Mouse (Mus musculus) T-helper 17 cell (primary cell): Measurements from ENCODE around the gene Tnn.

Experiments
- in situ Hi-C, 2 experiments: fragments of 300-600 bp; cut with MboI, MseI; formaldehyde crosslinking; loops; 1 replicate in 1 of 2; 2 replicates in 1 of 2; pipeline ENCODE4 v1.15.1; 2025; ENCODE audit warnings: high pct_unique_total_duplicates in 2 of 2

The Tnn gene

DNA sequence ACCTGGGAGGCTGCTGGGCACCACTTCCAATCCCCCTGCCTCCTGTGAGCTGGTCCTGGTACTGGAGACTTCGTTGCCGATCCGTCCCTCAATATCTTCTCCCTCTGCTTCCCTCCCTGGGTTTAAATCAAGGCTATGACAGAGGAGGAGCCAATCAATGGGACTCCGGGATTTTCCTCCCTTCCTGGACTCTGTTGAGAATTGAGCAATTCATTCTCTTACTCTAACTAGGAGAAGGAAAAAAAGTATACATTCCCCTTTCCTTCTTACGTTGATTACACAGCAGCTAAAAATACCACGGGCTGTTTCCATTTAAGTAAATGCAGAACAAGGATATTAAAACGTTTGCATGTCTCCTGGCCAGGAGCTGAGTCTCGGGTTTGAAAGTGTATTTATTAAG lies at the start of gene Tnn:
TSS of gene Tnn (minus strand) at position 101 of the 400 bp plus-strand sequence.
- in situ Hi-C loops: no loop called here

DNA sequence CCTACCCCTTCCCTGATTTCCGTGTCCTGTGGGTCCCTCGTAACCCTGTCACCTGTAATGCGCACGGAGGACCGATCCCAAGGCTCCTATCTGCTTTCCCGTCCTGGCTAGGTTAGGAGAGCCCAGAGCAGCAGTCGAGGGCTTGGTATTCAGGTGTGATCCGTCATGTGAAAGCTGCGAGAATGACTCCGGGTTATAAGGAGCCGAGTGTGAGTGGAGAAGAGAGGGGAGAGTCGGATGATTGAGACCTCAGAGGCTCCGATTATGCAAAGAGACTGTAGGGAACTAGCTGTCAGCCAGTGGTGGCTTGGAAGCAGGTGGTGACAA lies 41.9 kb upstream of the Tnn start:
- in situ Hi-C loops: no loop called here

DNA sequence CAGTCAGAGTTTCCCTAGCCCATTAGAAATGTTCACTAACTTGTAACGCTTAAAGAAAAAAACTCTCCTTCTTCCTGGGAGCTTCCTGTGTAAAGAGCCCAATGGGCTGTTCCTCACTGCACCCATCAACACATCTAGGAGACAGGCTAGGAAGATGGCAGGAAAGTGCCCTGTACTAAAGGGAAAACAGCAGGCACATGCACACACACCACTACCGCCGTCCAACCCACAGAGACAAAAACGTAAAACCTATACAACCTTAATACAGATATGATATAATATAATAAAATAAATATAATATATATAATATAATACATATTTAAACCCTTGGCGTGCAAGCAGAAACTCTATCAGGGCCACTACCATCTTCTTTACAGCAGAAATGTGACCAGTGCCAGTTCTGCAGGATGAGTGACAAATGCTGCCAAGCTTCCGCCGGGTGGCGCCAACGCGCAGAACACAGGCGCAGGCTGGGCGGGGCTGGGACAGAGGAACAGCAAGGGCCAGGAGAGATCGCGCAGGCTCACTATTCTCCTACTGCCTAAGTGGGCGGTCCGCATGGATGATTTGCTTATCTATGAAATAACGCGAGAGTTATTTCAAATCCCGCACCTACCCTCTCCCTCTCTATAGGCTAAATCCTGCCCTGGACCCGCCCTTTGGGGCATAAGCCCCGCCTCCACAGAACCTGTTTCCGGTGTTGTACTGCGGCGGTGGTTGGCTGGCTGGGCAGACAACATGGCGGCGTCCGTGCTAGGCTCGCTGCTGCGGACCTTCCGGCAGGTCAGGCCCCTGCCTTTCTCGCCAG lies 41.4 kb upstream of the Tnn start, which contains the start of gene Mrps14:
TSS of gene Mrps14 (plus strand) at position 687 of the 808 bp plus-strand sequence.
- in situ Hi-C loops: no loop called here

DNA sequence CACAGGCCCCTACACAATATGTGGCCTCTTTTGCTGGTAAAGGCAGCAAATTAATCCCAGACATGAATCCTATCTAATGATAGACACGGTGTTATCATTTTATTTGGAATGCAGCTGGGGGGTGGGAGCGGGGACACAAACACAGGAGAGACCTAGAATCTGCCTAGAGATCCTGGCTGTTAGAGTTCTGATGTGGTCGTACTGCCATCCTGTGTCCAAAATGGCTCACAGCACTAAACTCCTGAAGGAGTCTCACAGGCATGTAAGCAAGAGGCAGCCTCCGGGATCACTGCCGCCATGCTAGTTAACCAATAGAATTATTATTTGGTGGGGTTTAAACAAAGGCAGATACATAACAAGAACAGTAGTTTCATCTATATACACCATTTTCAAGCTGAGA lies 31.1 kb upstream of the Tnn start:
- in situ Hi-C loops: loop anchor here in 1 of 2 experiments (5.0 to 10.0 kb wide), 2 partner anchors 87 to 790 kb away; no protein-coding TSS in a partner anchor

DNA sequence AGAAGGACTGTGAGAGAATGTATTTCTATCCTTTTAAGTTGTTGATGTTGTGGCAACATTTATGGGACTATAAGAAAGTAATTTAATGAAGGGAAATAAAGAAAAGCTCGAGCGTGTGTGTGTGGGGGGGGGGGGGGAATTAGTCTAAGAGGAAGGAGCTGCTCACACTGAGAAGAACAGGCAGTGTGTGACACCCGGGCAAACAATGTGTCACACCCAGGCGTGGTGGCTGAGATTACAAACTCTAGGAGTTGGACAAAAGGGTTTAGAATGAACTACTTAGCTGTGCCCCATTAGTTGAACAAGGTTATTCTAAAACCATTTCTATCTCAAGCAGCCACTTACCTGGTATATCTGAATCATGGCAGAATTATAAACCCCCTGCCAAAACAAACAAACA lies 27.8 kb upstream of the Tnn start:
- in situ Hi-C loops: loop anchor here in 1 of 2 experiments (5.0 to 10.0 kb wide), 2 partner anchors 84 to 786 kb away; no protein-coding TSS in a partner anchor

DNA sequence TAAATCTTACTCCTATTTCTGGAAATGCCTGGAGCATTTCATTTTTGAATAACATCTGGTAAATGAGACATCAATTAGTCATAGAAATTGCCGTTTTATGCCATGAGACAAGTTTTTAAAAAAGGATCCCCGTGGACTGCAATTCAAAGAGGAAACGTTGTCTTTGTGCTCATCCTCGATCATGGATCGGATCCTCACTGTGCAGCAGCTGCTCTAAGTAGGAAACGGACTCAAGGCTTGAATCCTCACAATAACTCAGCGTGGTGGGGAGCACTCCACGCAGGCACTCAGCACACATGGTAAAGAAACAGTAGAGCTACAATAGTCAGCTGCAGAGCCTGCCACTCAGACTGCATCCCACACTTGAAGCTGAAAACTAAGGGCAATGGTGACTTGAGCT lies 23.5 kb upstream of the Tnn start:
- in situ Hi-C loops: loop anchor here (5.0 to 10.0 kb wide), 3 partner anchors 85 to 265 kb away; no protein-coding TSS in a partner anchor

DNA sequence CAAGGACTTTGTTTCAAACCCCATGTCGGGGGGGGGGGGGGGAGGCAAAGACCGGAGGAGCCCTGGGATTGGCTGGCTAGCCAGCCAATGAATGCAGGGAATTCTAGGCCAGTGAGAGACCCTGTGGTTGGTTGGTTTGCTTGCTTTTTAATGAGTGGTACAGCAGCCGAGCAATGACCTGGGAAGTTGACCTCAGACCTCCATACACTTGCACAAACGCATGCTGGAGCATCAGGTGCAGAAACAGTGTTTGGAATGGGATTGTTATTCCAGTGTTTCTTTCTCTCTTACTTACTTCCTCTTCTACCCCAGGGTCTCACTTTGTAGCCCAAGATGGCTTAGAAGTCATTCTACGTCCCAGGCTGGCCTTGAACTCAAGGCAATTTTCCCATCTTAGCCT lies 13.2 kb upstream of the Tnn start:
- in situ Hi-C loops: no loop called here

DNA sequence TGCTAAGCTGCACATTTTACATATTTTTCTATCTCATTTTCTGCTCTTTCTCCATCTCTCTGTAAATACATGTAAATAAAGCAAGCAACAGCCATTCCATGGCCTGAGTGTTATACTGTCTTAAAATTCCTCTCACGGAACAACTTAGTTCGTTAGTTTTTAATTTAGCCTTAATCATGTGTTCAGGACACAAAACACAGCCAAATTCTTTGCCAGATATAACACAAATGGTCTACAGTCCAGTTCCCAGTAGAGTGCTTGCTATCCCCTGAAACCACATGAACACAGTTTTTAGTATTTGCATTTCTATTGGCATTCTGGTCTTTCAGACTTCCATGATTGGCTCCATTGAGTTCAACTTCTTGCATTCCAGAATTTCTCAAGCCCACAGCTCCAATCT lies 4.8 kb upstream of the Tnn start:
- in situ Hi-C loops: no loop called here

DNA sequence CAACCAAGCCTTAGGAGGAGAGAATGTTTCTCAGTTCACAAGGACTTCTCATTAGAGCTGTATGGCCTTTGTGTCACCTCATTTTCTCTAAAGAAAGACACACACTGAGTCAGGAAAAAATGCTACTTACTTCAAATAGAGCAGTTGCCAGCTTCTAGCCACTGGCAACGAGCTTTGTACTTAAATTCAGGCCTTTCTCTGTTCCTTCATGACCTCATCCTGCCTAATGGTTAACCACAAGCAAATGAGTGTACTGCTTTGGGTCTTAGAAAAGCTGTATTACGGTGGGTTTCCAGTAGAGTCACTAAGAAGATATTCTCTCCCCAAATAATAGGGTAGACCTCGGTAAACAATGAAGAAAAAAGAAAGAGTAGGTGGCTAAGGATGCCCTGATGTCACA lies 2.7 kb downstream of the Tnn start:
- in situ Hi-C loops: no loop called here

DNA sequence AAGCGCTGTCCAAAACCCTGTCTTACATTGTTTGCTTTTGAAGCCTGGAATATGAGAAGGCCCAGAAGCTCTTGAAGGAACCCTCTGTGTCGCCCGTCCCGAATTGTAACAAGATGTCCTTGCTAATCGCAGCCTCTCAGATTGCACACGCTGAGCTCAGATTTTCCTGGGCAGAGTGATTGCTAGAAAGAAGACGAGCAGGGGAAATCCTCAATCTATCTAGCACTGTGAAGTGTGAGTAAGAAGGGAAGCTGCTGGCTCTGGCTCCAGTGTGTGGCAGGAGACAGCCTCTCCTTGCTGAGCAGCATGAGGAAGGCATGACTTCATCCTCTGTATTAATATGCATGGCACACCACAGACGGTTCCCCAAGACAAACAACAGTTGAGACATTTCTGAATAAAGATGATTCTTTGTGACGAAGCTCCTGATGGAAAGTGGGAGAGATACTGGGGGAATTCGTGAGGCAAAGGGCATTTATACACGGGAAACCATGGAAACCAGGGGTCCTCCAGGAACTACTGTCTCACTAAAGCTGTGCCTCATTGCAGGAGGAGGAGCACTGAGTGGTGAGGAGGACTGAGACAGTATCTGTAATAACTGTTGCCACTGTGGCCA lies 4.0 kb downstream of the Tnn start:
- in situ Hi-C loops: no loop called here

DNA sequence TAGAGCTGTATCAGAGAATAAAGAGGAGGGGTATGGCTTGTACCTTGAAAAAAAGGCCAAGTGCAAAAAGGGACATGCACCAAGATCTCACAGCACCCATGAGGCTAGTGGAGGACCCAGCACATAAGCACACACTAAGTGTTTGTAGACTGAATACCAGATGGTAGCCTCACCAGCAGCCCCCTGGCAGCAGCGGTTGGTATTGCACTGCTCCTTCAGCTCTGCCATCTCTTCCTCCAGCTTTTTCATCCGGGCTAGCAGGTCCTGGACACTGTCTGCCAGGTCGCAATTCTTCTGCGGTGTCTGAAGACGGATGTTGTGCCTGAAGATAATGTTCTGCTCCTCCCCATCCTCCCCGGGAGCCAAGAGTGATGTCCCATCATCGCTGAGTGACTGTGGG lies 6.1 kb downstream of the Tnn start:
- in situ Hi-C loops: no loop called here

DNA sequence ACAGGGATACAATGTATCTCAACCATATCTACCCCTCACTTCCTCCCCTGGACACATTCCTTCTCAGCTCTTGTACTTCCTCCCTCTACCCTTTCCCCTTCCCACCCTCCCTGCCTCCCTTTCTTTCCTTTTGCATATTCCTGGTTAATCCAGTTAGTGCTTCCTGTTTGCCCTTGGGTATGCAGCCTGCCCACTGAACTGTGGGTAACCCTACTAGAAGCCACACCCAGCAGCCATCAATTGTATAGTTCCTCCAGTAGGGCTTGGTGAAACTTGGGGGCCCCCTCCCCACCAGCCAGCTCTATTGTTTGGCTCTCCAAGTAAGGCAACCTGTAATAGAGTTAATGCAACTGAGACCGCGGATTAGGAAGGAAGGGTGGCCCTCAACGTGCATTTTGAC lies 7.8 kb downstream of the Tnn start:
- in situ Hi-C loops: no loop called here

DNA sequence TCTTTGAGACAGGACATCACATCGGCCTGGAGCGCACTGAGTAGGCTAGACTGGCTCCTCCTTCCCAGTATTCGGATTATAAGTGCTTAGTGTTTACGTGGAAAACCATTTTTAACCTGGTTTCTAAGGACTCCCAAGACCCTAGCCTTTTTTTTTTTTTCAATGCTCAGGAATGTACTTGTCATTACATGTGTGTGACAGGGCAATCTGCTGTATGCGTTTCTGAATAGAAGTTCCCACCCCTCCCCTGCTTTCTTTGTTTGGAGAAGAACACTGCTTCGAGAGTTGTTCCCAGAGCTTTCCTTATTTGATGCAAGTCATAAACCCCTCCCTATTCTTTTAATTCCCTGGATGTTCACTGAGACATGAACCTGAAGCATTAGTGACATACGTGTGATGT lies 9.0 kb downstream of the Tnn start:
- in situ Hi-C loops: no loop called here

DNA sequence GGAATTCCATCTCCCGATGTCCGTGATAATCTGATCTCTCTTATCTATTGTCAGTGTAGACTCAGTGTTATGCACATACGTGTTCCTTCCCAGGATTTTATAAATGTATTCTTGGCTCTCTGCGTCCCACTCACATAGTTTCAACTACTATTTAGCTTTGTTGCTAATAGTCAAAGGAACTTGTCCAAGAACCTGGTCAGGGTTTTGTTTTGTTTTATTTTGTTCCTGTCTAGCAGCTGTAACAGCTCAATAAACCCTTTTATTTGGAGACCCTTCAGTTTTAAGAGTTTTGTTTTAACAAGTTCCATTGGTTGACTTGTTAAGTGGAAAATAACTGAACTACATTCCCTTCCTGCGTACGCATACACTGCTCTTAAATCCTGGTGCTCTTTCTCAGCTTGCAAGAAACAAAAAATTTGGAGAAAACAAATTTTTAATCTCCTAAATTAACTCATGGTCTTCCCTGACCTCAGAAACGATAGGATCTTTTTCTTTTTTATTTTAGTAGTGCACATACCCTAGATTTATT lies 17.0 kb downstream of the Tnn start:
- in situ Hi-C loops: no loop called here

DNA sequence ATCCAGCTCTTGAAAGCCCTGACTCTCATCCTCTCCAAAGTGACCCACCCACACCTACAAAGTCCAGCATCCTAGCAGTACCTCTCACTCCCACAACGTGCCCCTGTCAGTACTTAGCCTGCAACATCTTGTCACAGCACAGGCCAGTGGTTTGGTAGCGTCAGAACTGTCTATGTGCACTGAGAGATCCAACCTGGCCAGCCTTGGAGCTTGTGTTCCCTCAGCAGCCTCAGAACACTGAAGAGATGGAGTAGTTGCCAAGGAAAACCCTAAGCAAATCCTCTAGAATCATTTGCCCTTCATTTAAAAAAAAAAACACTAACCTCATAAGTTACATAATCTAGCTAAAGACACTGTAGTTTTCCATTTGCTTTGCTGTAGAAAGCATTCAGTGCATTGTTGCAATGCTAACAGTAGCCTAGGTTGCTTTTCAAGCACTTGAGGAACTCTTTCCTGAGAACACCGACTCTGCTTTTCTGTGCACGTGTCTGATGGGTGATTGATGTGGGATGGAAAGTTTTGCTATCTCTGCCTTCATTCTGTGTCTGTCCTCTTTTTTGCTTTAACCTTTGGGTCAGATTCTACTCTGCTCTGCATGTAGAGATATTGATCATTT lies 19.8 kb downstream of the Tnn start:
- in situ Hi-C loops: no loop called here

DNA sequence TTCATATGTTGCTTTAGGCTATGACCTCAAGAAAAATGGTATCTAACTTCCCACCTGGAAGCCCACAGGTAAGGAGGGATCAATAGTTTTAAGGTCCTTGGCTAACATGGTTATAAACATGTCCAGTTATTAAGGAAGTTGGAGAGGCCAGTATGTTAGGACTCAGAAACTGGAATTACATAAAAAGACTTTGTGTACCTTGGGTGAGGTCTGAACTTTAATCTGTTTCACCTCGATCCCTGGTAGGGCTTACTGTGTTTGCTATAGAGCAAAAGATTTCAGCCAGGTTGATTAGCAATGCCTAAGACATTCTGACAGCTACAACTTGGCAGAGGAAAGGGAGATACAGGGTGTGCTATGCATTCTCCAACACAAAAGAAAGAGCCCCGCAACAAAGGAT lies 29.4 kb downstream of the Tnn start:
- in situ Hi-C loops: loop anchor here in 1 of 2 experiments (25.0 kb wide), 1 partner anchor 1187 kb away; no protein-coding TSS in a partner anchor

DNA sequence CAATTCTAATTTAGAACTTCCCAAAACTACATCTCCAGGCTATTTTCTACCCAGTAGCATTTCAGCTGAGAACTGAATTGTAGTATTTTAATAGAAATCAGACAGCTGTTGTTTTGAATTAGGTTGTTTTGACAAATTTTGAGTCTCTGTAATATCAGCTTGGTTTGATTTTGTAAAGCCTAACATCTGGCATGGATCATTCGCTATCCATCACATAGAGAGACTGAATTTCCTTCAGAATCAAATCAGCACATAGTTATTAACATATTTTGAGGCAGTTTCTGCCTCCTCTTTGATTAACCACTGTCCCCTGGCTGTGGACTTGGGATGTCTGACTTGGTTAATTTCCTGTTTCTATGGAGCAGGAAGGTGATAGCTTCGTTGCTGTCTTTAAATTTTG lies 44.8 kb downstream of the Tnn start:
- in situ Hi-C loops: loop anchor here in 1 of 2 experiments (25.0 kb wide), 1 partner anchor 1171 kb away; no protein-coding TSS in a partner anchor

DNA sequence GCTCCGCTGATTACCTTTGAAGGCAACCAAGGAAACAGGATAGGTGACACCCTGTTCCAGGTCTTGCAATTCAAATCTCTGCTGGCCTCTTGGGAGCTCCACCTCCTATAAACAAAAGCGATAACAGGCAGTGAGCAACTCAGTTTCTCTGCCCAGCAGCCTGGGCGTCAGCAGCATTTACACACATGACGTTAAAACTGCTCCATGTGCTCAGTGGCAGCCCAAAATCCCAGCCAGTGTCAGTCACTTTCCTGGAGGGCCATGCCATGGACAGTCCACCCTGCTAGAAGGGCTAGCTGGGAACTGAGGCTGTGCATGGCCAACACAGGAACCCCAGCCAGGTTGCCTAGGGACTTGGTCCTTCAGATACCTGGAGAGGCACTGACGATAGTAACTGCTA lies 48.0 kb downstream of the Tnn start:
- in situ Hi-C loops: loop anchor here in 1 of 2 experiments (25.0 kb wide), 1 partner anchor 1168 kb away; no protein-coding TSS in a partner anchor

DNA sequence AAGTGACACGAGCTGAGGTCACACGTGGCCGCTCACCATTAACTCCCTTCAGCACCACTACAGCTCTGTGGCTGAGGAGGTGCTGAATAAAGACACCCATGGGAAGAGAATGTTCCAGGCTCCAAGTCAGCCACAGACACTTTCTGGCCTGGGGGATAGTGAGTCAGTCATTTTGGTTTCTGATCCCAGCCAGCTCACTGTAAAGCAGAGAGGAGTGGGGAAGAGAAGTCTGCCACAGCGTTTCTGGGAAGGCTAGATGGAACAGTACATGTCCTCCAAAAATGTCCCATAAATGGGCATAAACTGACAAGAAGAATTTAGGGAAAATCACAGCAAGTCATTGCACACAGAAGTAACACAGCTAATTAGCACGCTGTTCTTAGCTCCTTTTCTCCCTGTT lies 52.4 kb downstream of the Tnn start:
- in situ Hi-C loops: loop anchor here in 1 of 2 experiments (25.0 kb wide), 1 partner anchor 1164 kb away; no protein-coding TSS in a partner anchor

DNA sequence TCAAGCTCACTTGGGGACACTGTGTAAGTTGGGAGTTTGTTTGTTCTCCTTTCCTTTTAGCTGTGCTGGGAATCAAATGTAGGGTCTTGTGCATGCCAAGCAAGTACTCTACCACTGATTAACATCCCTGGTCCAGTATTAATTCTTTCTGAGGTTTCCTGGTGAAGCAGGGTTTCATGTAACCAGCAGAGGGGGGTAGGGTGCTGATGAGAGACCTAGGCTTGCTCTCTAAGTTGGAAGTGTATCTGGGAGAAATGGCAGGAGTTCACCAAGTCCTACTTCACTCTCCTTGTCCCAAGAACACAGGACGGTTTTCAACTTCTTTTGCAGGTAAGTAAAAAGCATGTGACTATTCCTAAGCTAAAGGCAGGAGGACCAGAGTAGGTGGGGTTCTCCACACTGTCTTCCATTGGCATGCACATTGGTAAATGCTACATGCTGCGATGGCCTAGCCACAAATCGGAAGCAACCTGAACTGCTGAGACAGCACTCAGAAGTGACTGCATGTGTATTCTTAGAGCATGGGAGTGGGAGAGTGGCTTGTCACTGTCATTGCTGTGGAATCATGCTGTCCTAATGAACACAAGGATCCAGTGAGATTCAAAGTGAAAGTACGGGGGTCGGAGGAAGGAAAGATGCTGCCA lies 53.6 kb downstream of the Tnn start:
- in situ Hi-C loops: loop anchor here in 1 of 2 experiments (5.0 to 25.0 kb wide), 2 partner anchors 83 to 1162 kb away; no protein-coding TSS in a partner anchor

DNA sequence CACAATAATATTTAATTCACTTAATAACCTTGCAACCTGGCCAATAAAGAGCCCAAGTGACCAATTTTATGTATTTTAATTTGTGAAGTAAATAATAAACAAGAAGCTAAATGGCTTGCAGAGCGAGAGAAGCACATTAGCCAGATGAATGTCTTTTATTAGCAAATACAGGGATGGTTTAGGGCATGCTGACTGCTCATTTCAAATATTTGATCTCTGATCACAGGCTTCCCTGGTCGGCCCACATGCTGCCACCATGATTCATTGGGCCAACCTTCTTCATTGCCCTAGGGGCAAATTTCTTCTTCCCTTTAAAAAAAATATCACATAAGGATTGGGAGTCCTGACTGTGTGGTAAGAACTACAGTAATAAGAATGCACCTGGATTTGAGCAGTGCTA lies 66.7 kb downstream of the Tnn start:
- in situ Hi-C loops: loop anchor here in 1 of 2 experiments (10.0 kb wide), 1 partner anchor 692 kb away; no protein-coding TSS in a partner anchor
